Mouse (Mus musculus) gastrocnemius, postnatal 36 days (tissue): ENCODE data around the gene Fam13c. TPM values are rescaled to one million over a fixed set of nuclear protein-coding genes. Genes with fewer than 3 reads are reported as not detected.
"Not testable (repeated sequence)": the region's sequence is repeated elsewhere in the genome, so short reads cannot be mapped to it uniquely, and the experiment has no call there.

Source experiments
- DNase-seq, 2 experiments: peaks; one replicate each; pipeline ENCODE4 v3.0.0; 2022
- intact Hi-C: fragments of 180-260 bp; cut with DNase I; formaldehyde crosslinking; loops from one replicate; pipeline ENCODE4 v1.15.1; 2025
- long read RNA-seq, 2 experiments: library from polyadenylated mRNA; stranded (forward); transcript quantifications; one replicate each; pipeline ENCODE4 v2.0.0; 2021
- total RNA-seq, 2 experiments: library from RNA; stranded (reverse); gene quantifications; 2 replicates each; pipeline ENCODE4 v1.2.3; 2021

Gene Fam13c
- total RNA-seq, result 1 to 10 TPM; 4.7 to 5.8 TPM
- long read RNA-seq, experiment 1, partial matches to known transcripts, result 0 of 2 reads
- long read RNA-seq, experiment 1, other reads (novel, unspliced or antisense), result 1 of 2 reads
- long read RNA-seq, experiment 2, partial matches to known transcripts, result 0 of 5 reads
- long read RNA-seq, experiment 2, other reads (novel, unspliced or antisense), result 4 of 5 reads

DNA sequence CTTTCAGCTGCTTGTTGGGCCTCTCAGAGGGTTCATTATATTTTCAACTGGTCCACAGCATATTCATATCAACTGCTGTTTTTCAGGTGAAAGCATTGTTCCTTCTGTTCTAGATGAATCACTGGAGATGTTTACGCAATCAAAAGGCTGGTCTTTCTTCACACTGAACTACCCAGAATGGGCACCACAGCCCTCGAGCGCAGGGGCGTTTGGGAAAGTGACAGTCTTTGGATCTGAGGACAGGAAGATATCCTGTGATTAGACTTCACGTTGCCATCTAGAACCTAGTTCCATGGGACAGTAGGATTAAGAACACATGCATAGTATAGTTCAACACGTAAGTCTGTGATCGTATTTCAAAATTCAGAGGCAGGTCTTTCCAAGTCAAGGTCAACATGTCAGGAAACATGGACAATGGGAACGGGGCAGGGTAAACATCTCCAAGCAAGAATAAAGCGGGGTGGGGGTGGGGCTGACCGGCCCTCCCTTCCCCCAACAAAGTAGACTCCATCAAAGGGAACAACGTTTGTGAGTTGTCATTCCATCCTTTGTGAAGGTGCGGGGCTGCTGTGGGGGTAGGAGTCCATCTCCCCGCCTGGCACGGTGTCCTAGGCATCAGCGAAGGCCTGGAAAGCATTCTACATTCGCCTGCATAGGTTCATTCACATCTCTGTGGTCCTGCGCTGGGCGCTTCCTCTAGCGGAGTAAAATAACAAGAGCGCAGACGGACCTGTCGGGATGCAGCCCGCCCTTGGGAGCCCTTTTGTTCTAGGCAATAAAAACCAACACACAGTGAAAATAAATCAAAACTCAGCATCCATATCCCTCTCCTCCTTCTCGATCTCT is at the start of gene Fam13c:
Gene Fam13c, plus strand, starts transcription at position 806 of the 846 bp plus-strand sequence.
- intact Hi-C loops, result loop anchor here (5.0 kb wide), 1 partner anchor 42 kb away; no protein-coding TSS in a partner anchor
- DNase-seq, result no peak

DNA sequence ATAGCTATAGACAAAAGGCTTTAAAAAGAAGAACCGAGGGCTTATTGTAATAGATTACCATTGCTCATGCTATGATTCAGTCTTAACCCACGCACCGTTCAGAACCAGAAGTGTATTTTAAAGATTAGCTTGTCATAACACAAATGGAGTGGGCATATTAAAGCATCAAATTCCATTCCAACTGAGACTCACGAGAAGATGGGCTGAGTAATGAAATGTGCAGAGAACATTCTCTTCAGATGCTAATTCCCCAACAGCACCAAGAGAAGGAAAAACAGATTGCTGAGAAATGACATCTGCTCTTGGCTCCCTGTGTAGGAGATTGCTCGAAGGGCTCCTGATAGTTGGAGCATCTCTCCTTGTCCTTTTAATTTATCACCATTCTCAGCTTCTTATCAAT is 44.4 kb upstream of the Fam13c start:
- intact Hi-C loops, result no loop called here
- no peak for DNase-seq

DNA sequence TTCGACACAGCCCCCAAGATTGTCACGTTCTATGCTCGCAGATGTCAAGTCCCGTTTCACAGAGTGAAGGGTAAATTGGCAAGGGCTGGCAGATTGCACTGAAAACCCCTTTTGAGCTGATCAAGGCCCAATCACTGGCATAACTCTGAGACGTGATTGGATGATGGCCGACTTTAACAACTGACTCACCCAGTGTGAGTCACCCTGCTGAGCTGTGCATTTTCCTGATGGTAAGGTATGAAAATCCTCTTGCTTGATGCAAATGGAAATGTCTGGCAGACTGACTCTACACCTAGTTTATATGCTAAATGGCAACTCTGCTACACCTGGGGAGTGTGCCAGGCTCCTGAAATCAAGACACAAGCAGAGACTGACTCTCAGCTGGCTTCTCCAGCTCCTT is 42.1 kb upstream of the Fam13c start:
- intact Hi-C loops, result no loop called here

DNA sequence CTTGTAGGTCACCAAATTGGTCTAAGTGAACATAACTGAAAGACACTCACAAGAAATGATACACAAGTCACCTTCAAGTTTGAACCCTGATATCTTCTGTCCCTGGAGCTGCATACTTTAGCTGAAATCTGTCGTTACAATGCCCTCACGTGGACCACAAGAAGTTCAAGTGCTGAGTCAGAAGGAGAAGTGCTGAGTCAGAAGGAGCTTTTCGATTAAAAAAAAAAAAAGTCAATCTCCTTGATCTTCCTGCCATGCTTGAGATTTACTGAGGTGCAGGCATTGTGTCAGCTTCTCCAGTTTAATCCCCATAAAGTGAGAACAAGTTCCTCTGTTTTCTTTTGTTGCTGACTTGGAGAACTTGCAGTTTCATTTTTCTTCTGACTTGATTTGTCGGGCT is 38.3 kb upstream of the Fam13c start:
- intact Hi-C loops, result no loop called here

More for the DNA sequence above, 42.1 kb upstream of the Fam13c start:
- no peak for DNase-seq

DNA sequence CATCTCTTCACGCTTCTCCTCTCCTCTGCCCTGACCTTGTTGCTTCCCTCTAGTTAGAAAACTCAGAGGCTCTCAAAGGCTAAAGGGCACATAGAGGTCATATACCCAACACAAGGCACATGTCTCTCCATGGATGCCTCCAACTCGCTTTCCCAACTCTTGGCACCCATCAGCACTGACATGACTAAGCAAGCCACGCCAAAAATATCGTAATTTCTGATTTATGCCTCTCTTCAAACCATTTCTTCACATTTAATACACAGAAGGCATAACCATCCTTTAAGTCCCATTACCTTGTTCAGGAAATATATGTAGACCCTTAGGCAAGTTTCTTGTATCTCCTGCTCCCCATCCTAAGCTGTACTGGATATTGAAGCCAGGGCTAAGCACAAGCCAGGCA is 37.6 kb upstream of the Fam13c start:
- intact Hi-C loops, result no loop called here

More for the DNA sequence above, 38.3 kb upstream of the Fam13c start:
- DNase-seq, result no peak

DNA sequence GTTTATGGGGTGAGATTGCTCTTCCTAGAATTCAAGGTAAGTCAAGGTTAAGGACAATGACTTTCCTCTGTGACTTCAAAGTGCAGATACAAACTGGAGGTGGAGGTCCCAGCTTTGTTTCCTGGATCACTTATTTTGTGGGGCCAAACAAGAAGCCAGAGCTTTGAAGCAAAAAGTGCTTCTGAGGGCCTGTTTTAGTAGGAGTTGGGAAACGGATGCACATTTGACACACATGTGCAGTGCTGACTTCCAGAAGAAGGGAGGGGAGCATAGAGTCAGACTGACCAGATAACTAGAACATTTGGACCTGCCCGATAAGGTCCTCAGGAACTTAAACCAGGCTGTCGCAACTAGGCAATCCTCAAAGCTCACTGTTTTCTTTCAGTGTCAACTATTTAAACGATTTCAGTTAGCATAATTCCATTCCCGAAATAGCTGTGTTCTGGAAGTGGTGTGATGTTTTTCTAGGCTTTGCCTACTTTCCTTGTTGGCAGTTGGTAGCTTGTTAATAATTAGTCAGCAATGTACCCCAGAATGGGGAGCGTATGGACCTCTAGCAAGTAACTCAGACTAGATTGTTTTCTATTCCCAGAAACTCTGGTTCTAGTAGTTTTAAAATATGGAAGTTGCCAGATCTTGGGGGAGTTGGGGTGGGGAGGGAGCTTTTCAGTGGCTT is 22.3 kb upstream of the Fam13c start:
- no peak for DNase-seq
- intact Hi-C loops, result no loop called here

More for the DNA sequence above, 37.6 kb upstream of the Fam13c start:
- no peak for DNase-seq

DNA sequence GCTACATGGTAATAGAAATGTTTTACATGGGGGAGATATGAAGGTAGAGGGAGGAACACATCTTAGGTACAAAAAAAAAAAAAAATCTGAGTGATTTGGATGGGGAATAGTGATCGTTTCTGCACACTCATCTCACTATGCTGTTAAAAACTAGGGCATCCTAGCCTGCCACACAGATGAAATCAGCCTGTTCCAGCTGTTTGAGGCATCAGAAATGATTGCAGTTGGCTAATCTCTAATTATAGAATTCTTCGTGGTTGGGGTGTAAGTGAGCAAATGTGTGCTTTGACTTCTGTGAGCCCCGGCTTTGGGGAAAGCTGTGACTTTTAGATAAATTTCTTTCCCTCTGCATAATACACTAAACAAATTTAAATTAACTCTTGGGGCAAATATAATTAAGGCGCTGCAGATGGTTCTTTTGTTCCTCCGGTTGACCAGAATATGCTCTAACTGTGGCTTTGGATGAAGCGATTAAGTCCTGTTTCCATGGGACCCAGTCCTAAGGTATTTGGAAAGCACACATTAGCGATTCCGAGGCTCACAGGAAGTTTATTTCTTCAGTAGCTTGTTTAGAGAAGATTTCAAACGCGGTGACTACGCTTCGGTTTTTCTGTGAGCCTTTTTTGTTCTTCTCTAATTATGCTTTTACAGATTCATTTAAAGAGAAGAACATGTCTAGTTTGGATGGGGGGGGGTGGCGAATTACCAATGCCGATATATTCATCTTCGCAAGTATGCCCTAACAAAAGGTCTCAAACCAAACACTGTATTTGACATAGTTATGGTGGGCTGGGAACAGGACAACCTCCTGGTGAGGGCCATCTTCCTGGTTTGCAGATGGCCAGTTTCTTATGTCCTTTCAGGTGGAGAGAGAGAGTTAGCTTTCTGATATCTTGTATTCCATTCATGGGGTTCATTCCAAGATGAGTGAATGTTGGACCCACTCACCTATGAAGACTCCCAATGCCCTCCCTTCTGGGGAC is 20.7 kb upstream of the Fam13c start:
- no peak for DNase-seq
- intact Hi-C loops, result no loop called here

DNA sequence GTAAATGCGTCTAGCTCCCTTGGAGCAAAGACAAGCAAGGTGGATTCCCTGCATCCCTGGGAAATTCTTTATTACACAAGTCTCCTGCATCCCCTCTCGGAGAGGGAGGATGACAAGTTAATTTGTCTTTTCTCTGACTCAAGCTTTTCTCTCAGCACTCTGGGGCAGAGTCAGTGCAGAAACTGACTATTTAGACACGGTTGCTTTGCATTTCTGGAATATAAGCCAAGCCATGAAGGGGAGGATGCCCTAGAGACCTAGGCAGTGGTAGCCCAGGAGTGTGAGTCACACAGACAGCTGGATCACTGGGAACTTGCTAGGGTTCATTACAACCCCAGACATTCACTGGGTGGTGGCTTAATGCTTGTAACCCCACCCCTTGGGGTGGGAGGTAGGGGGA is 13.9 kb upstream of the Fam13c start:
- DNase-seq, result peak in 1 of 2 experiments; percentile 21

DNA sequence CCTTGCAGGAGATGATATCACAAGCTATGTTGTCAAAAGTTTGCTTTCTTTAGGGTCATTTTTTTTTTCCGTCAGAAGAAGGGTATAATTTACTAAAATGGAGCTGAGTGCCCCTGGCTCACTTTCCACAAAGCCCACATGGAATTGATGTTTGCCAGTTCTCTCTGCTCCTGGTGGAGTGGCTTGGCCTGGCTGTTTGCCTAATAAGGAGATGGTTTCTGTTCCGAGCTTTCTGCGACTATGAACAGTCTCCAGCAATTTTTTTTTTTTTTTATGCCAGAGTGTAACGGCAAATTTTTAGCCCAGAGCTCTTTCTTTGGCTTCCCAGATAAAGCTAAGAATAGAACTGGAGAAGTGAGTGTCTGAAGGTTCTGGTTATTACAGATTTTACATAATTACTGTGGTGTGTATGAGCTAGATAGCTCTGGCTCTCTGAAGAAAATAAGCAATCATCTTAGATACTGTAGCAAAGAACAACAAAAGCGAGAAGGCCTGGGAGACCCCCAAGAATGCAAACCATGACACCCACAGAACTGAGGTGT is 12.1 kb upstream of the Fam13c start:
- DNase-seq, result peak in 1 of 2 experiments; percentile 18
- intact Hi-C loops, result no loop called here

More for the DNA sequence above, 13.9 kb upstream of the Fam13c start:
- intact Hi-C loops, result no loop called here

DNA sequence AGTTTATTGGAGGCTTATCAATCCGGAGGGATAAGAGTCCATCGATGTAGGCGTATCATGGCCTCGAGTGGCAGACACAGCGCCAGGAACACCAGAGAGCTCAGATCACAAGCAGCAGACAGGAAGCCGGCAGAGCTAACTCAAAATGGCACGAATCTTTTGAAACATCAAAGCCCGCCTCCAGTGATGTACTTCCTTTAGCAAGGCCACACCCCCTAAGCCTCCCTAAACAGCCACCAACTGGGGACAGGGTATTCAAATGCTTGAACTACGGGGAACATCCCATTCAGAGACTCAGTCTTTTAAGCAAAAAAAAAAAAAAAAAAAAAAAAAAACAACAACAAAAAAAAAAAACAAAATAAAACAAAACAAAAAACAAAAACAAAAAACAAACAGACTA is 10.9 kb upstream of the Fam13c start:
- intact Hi-C loops, result no loop called here
- no peak for DNase-seq

DNA sequence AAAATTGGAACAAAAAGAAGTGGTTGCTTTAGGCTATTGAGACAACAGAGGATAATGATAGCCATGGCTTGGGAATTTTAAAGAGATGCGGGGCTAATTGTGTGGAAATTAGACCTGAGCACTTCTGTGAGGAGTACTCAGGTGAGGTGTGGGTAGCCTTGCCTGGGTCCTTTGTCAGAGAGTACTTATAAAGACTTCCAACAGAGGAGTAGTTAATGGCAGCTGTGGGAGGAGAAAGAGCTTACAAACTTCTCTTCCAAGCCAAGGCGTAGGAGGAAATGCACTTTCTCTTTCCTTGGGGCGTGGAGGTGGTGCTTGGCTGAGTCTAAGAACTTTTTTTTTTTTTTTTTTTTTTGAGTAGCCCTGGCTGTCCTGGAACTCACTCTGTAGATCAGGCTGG is 6.9 kb upstream of the Fam13c start:
- intact Hi-C loops, result no loop called here
- DNase-seq, result no peak

DNA sequence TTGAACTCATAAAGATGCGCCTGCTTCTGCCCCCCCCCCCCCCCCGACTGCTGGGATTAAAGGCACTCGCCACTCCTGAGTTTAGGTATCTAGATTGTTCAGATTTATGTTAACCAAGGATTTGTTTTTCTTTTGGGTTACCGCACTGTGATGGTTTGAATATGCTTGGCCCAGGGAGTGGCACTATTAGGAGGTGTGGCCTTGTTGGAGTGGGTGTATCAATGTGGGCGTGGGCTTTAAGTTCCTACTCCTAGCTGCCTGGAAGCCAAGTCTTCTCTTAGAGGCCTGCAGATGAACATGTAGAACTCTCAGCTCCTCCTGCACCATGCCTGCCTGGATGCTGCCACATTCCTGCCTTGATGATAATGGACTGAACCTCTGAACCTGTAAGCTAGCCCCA is 6.5 kb upstream of the Fam13c start:
- intact Hi-C loops, result not testable (repeated sequence)

DNA sequence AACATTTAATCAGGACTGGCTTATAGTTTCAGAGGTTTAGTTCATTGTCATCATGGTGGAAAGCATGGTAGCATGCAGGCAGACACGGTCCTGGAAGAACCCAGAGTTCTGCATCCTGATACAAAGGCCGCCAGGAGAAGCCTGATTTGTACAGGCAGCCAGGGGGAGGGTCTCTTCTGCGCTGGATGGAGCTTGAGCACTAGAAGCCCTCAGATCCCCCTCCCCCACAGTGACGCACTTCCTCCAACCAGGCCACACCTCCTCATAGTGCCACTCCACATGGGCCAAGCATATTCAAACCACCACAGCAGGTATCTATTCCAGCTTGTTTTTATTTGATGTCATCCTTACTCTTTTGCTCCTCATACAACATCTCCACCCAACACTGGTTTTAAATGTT is 3.6 kb upstream of the Fam13c start:
- DNase-seq, result no peak
- intact Hi-C loops, result no loop called here

More for the DNA sequence above, 6.5 kb upstream of the Fam13c start:
- not testable (repeated sequence) for DNase-seq

DNA sequence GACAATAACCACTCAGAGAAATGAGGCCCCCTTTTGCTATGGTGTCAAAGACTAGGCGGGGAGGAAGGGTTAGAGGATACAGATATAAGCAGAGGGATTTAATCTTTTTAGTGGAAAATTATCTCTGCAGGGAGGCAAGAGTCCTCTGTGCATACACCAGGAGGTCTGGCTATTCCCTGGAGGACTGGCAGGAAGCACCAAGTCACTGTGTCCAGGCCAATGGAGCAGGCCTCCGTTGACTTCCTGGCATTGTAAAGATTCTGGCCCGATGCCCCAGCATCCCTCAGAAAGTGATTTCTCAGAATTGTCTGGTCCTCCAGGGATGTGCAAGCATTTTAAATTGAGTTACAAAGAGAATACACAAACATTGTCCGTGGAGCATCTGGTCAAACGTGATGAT is 3.0 kb upstream of the Fam13c start:
- intact Hi-C loops, result no loop called here

DNA sequence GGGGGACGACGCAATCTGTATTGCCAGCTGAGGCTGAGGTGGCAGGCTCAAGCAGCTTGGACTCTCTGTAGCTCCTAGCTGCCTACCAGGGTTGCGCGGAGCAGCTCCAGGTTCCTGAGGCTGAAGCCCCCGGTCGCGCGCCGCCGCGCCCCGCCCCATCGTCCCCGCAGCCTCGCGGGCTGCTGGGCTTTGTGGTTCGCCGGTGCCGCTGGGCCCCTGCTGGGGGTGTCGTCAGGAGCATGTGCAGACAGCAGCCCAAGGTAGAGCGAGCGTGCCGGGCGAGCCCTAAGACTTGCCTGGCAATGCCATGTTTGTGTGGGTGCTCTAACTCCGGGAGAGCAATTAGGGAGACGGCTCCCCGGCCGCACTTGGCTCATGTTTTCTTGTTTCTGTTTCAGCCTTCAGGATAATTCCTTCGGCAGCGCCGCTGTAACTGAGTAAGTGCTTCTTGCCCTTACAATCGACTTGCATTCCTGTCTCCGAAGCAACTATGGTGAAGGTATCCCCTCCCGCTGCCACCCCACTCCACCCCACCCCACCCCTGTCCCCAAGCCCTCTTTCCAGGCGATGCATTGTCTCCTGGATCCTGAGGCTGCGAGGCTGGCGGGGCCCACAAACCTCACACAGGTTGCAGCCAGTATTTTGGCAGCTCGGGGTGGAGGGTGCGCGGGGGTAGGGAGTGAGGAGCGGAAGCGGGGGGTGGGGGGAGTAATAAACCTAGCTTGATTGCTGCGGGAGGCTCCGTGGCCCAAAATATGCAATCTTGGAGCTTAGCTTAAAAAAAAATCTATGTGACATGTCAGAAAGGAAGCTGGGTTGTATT is 569 bp downstream of the Fam13c start:
- peak; percentile 11 to 58 for DNase-seq
- intact Hi-C loops, result loop anchor here (5.0 kb wide), 1 partner anchor 41 kb away; no protein-coding TSS in a partner anchor

More for the DNA sequence above, 3.0 kb upstream of the Fam13c start:
- peak; percentile 39 to 49 for DNase-seq

DNA sequence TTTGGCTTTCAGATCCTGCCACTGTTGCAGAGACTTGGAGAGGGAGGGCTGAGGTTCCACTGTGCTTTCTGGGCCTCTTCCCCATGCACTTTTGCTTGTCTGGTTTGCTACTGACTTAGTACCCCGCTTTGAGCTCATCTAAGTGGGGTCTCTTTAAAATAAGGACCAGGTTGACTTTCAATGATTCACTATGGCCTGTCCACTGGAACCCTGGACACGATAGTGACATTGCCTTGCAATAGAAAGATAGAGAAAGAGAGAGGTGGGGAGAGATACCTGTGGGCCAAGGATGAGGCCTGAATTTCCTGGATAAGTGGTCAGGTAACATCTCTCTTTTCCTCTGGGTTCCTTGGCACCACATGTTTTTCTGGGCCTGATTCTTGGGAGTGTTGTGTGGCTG is 1.9 kb downstream of the Fam13c start:
- DNase-seq, result no peak
- intact Hi-C loops, result loop anchor here (5.0 kb wide), 1 partner anchor 40 kb away; no protein-coding TSS in a partner anchor

DNA sequence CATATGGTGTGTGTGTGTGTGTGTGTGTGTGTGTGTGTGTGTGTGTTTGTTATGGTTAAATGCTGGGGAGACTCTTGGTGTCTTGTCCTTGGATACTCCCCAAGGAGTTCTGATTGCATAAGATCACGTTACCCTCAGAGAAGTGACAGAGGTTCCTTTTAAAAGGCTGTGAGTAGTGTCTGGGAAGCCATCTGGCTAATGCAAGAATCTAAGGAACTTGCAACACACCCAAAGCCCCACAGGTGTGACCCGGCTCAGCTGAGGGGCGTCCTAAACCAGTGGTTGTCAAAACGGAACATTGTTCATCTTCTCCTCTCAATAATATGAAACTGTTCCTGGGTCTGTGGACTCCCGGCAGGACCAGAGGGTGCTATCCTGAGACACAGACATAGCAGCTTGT is 2.3 kb downstream of the Fam13c start:
- no peak for DNase-seq
- intact Hi-C loops, result loop anchor here (5.0 kb wide), 1 partner anchor 40 kb away; no protein-coding TSS in a partner anchor

DNA sequence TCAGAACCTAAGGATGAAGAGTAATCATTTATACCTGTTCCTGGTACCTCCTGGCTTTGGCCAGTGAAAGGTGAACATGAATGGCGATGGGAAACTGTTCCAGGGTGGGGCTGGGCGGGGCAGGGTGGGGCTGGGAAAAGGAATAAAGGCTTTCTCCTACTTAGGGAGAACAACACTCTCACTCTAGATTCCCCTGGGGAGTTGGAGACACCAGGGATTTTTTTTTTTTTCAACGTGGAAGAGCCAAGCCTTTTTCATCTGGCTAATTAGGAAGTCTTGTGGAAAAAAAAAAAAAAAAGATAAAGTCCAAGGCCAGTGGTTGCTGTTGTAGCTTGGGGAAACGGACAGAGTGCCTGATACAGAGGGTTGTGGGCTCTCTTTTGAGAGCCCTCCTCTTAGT is 7.5 kb downstream of the Fam13c start:
- intact Hi-C loops, result no loop called here
- DNase-seq, result no peak

DNA sequence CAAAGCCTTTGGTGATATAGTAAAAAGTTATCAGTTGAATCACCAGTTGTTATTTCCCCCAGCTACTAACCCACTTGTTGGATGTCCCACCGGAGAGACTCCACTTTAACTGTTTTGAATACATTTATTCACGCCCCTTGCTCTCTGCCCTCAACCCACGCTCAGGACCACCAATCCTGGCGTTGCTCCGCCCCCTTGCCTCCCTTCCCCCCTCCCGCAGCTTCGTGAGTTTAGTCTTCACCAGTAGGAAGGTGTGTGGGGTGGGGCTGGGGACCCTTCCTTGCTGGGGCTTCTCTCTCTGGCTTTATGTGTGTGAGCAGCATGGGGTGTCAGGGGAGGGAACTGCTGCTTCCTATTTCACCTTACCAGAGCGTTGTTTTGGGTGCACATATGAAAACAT is 8.9 kb downstream of the Fam13c start:
- intact Hi-C loops, result no loop called here

More for the DNA sequence above, 8.9 kb downstream of the Fam13c start:
- DNase-seq, result no peak
